Mouse (Mus musculus): ENCODE measurements around the gene Dnmbp. TPM values are rescaled to one million over a fixed set of nuclear protein-coding genes. Genes with fewer than 3 reads are reported as not detected.
A peak's percentile ranks its signal among the peaks of the same experiment; 100 is the strongest.
"Not testable (repeated sequence)": the region's sequence is repeated elsewhere in the genome, so short reads cannot be mapped to it uniquely, and the experiment has no call there.

Gene Dnmbp
- 10 to 100 TPM; 10.8 to 13.3 (median 11.7) TPM for total RNA-seq (2022)

DNA sequence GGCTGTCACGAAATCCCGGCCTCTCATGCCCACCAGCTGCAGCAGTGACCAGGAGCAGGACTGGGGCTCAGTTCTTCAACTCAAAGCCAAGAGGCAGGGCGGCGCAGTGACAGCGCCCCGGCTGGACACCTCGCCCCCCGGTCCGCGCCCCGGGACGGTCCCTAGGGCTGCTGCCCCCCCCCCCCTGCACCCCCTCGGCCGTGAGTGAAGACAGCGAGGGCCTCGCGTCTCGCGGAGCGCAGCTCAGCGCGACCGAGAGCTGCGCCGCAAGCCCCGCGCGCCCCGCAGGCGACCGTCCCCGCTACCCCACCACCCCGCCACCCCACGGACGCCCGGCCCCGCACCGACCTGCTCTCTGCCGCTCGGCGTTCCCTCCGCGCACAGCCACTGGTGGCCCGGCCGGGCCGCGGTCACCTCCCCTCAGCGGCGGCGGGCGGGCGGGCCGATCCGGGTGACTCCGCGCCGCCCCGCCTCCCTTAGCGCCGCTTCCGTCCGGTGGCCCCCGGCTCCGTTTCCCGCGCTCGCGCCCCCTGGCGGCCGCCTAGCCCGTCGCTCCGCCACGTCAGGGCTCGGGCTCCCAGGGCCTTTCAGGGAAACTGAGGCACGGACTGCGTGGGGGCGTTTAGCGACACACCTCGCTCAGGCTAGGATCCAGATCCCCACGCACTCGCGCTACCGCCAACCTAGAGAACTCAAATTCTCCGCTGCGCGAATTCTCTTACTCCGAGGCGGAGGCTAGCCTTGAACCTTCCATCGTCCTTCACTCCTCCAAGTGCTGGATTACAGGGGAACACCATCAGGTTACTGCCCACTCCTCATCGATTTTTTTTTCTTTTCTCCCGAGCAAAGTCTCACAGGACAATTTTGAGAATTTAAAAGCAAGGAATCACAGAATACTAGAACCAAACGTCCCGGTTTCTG lies at the start of gene Dnmbp:
Gene Dnmbp, minus strand, starts transcription at position 423 of the 921 bp plus-strand sequence.
- peak; percentile 25 to 64 for DNase-seq (ENCODE audit: low spot score in 2 of 2)

DNA sequence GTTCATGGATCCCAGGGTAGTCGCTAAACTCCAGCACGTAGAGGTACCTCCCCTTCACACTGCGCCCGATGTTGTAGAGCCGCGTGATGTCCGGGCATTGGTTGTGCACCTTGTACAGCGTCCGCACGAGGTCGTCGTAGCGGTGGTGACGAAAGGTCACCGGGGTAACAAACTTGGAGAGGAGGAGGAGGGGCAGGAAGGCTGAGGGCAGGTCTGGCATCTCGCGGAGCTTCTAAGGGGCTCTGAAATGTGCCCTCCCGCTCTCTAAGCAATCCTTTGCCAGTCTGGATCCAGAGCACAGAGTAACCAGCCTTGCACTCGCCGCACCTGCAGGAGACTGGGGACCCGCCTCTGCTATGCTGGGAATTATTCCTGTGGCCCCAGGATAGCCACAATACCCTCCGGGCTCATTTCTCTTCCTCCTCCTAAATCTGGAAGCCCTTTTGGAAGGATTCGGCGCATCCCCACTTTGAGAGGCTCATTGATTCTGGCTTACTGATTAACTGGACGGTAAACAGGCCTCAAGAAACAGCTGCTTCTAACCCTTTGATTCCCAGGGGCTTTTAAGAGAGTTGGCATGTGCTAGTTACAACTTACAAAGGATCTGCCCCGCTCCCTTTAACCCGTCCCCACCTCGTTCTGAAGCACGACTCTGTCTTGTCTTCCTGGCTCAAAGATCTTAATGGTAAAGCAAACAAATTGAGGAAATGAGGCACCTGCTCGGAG lies 46.2 kb upstream of the Dnmbp start, which contains the start of gene Cpn1:
Gene Cpn1, minus strand, starts transcription at position 488 of the 726 bp plus-strand sequence.
- no peak for DNase-seq (ENCODE audit: low spot score in 2 of 2)

DNA sequence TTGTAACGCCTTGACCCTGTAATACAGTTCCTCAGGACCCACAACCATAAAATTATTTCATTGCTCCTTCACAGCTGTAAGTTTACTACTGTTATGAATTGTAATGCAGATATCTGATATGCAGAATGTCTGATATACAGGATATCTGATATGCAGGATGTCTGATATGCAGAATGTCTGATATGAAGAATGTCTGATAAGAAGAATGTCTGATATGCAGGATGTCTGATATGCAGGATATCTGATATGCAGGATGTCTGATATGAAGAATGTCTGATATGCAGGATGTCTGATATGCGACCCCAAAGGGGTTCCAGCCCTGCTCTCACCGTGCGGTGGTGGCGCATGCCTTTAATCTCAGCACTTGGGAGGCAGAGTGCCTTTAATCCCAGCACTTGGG lies 42.0 kb upstream of the Dnmbp start:
- no peak for DNase-seq (ENCODE audit: low spot score in 2 of 2)

DNA sequence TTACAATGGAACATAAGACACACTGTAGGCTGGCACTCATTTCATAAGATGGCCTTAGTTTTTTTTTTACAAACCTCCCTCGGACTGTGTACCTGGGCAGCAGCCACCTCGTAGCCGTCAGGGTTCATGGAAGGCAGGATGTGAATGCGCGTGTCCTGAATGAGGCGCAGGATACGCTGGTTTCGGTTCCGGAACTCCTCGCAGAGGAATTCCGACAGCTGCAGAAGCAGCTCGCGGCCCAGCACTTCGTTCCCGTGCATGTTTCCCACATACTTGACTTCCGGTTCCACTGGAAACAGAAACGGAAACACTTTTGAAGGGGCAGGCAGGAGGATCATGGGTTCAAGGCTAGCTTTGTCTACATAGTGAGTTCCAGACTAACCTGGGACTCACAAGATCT lies 40.7 kb upstream of the Dnmbp start:
- DNase-seq (ENCODE audit: low spot score in 2 of 2) = no peak

DNA sequence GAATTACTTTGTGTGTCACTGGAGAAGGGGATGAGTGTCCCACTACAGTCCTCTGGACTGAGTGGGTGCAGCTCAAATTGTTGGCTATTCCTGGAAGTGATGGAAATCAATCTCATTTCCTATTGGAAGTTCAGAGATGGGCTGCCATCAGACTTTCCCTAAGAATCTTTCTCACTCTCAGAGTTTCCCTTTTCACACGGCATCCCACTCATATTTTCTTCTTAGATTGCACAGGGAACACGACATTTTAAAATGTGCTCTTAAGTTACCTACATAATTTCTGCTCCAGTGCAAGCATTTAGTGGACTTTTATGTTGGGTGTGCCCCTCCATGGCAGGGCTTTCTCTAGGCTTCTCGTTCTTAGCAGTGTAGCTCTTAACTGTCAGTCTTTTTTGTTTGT lies 37.8 kb upstream of the Dnmbp start:
- no peak for DNase-seq (ENCODE audit: low spot score in 2 of 2)

DNA sequence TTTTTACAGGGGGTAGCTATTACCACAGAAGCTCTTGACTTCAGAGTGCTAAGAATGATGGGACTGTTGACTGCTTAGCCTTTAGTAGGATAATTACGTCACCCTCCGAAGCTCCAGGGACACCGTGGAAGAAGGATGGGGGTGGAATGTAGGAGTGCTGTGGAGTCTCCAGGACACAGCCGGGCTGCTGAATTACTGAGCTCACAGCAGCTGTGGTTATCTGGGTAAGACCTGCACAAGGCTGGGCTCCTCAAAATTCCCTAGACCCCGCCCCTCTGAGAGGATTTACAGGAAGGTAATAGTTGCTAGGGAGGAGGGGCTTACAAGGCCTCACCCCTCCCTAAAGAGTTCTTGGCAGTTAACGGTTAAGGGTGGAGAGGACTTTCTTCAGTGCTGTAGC lies 36.7 kb upstream of the Dnmbp start:
- no peak for DNase-seq (ENCODE audit: low spot score in 2 of 2)

DNA sequence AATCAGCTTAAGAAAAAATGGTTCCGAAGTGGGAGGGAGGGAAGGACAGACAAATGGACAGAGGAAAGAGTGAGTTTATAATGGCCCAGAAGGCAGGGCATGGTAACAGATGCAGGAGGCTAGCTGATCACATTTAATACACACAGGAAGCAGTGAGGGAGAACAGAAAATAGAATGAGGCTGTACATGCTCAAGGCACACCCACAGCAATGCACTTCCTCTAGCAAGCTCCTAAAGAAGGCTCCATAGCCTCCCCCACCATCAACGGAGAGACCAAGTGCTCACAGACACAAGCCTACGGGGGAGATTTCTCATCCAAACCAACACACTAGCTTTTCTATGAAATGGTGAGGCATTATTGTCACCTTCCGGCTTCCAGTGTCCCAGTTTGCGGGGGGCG lies 34.2 kb upstream of the Dnmbp start:
- no peak for DNase-seq (ENCODE audit: low spot score in 2 of 2)

DNA sequence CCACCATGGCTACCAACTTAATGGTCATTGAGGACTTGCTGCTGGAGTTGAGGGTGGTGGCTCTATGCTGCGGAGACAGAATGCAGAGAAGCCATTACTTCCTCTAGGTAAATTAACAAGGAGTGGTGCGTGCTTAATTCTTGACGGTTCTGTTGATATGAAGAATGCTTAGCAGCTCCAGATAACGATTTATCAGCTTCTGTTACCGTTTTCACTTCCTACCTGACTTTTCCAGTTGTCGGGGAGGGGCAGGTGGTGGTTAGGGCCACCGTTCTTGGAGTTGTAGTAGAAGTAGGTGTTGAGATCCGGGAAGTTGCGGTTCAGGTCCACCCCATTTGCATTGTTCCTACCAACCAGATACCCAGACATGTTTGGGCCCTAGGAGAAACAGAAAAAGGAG lies 33.7 kb upstream of the Dnmbp start:
- DNase-seq (ENCODE audit: low spot score in 2 of 2) = no peak

DNA sequence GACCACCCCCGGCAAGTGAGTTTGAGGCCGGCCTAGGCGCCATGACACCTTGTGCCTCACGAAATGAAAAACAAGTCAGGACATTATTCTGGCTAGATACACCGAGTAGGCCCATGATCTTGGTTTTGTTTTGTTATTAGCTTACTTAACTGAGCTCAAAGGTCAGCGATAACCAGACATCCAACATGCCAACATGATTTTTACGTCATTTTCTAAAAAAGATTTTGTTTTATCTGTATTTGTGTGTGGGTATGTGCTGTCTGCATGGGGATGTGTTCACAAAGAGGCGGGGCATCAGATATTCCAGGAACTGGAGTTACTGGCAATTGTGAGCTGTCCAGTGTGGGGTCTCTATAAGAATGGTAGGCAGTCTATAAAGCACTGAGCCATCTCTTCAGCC lies 32.1 kb upstream of the Dnmbp start:
- DNase-seq (ENCODE audit: low spot score in 2 of 2) = no peak

DNA sequence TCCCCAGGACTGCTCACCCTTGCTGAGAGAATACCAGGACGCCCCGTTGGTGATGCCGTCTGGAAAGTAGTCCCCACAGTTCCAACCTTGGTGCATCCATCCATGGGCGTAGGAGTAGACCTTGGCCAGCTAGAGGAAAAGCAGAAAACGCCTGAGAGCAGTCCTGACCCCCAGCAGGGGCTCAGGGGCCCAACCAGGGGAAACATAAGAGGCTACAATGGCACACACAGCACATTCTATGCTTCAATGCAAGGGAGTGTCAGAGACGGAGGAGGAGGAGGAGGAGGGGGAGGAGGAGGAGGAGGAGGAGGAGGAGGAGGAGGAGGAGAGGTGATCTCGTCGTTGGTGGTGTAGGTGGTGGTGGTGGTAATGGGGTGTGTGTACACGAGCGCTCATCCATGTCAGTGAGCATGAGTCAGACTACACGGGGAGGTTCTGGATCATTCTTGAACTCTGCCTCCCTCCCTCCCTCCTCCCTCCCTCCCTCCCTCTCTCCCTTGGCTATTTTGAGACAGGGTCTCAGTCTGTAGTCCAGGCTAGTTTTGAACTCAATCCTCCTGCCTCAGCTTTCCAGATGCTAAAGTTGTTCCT lies 28.5 kb upstream of the Dnmbp start:
- DNase-seq (ENCODE audit: low spot score in 2 of 2) = no peak

DNA sequence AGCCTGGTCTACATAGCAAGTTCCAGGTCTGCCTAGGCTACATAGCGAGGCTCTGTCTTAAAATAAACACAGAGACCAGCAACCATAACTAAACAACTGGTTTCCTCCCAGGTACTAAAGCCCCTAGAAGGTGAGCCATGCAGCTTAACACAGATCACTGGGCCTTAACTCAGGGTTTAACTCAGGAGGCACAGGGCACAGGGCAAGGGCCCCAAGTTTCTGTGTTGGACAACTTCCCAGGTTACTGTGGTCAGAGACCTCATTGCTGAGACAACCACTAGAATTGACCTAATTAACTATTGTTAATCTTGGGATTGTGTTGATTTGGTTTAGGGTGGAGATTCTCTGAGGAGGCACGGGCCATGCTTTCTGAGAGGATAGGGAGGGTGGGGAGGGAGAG lies 26.5 kb upstream of the Dnmbp start:
- DNase-seq (ENCODE audit: low spot score in 2 of 2) = no peak

DNA sequence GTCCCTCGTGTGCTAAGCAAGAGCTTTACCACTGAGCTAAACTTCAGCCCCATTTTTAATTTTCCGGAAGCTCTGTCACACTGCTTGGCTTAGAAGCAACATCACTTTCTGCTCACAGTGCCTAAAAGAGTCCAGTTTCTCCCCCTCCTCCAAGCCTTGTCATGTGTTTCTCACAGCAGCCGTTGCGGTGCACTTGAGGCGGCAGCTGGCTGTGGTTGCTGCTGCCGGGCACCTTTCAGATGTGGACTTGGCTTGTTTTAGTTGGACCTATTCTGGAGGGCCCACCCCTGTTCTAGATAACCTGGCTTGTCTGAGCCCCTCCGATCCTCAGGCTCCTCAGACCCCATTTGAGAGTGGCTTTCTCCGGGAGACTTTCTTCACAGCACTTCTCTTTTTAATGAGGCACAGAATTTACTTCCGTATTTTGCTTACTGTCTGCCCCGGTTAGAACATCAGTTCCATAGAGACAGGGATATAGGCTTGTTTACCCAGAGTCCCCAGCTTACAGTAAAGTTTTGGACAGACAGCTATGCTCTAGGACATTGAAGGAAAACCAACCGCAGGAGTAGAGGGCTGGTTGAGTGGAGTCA lies 25.6 kb upstream of the Dnmbp start:
- no peak for DNase-seq (ENCODE audit: low spot score in 2 of 2)

DNA sequence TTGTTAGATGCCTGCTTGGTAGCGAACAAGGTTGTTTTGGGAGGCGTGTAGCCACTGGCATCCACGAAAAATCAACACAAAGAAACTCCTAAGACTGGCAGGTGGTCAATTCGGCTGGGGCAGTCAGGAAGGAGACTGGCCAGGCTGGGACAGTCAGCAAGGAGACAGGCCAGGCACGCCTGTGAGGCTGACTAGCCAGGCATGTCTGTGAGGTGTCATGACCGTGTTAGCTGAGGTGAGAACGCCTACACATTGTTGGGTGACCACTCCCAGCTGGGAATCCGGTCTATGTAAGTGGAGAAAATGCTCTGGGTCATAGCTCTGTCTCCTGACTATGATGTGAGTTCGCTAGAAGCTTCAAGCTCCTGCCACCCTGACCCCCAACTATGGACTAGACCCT lies 22.8 kb upstream of the Dnmbp start:
- DNase-seq (ENCODE audit: low spot score in 2 of 2) = no peak

DNA sequence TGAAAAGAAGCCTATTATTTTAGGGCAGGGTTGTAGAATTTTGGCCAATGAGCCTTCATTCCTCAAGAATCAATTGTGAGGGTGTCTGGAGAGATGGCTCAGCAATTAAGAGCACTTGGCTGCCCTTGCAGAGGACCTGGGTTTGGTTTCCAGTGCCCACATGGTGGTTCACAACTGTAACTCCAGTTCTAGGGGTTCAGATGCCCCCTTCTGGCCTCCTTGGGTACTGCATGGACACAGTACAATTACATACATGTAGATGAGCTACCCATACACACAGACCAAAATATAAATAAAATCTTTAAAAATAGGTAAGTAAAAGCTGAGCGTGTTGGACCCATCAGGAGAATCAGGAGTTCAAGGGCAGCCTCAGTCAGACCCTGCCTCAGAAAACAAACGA lies 21.2 kb upstream of the Dnmbp start:
- no peak for DNase-seq (ENCODE audit: low spot score in 2 of 2)

DNA sequence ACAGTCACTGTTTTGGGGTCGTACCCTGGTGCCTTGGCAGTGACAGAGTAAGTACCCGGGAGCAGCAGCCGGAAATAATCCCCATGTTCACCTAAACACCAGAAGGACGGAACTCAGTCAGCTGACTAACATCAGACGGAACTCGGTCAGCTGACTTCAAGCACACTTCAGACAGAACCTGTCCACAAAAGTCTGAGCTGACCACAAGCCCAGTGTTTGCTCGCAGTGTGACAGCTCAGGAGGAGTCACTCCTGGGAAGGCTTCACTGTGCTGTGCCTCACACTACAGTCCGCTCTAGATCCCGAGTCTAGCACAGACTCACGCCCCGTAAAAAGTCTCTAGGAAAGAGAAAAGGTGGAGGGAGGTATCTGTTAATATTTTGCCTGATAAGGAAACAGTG lies 20.0 kb upstream of the Dnmbp start:
- no peak for DNase-seq (ENCODE audit: low spot score in 2 of 2)

DNA sequence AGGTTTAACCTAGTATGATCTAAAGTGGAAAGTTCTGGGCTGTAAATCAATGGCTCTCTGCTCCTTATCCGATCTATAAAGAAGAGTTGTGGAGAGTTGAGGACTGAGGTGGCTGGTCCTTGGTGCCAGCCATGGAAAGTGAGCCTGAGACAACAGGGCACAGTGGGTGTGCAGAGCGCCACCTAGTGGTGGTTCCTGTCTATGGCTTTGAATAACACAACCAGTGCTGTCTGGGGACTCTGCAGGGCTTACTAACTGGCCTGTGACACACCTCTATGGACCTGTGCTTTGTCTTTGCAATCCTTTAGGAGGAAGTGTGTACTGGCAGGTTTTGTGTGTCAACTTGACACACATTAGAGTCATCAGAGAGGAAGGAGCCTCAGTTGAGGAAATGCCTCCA lies 19.2 kb upstream of the Dnmbp start:
- peak; percentile 53 to 74 for DNase-seq (ENCODE audit: low spot score in 2 of 2)

DNA sequence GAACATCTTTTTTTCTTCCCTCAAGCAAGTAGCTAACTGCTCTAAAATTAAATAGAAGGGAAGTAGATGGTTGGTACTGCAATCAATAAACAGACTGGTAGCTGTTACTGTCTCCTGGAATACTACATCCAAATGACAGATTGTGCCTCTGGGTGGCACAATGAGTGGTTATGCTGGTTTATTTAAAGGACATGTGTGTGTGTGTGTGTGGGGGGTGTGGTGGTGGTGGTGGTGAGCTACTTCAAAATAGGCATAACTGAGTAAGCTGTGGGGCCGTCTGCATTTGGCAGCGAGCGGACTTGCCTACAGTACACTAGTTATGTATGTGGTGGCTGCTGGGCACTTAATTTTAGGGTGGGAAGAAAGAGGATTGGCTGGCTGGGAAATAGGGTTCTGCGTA lies 17.9 kb upstream of the Dnmbp start:
- DNase-seq (ENCODE audit: low spot score in 2 of 2) = peak; percentile 68 to 73

DNA sequence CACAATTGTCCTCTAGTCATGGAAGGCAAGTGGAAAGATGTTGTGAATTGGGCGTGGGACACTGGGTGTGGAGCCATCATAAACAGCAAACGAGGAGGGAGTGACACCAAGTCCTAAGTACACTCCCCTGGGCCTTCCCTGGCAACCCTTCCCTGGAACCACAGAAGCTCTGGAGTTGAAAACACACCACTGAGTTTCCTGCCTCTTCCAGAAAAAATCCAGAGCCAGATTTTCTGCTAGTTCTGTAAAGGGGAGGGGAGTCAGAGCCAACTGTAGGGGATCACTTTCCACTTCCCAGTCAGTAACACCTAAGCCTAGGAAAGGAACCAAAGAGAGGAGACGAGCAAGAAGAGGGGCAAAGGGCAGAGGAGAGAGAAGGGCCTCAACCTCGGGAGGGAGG lies 17.4 kb upstream of the Dnmbp start:
- no peak for DNase-seq (ENCODE audit: low spot score in 2 of 2)

DNA sequence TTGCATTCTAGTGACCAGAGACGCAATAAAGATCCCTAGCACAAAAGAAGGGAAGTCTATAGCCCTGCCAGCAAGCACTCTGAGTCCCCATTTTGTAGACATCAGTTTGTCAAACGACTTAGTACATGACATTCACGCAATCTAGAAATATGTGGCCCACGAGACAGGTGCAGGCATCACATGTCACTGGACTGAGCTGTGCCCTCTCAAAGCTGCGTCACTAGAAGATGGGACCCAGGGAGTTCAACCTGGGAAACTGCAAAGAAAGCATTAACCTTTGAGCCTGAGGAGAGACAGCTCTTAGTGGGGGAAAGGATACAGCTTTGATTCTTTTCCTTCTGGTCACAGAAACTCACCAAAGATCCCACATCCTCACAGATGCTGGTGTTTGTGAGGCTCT lies 15.3 kb upstream of the Dnmbp start:
- no peak for DNase-seq (ENCODE audit: low spot score in 2 of 2)

DNA sequence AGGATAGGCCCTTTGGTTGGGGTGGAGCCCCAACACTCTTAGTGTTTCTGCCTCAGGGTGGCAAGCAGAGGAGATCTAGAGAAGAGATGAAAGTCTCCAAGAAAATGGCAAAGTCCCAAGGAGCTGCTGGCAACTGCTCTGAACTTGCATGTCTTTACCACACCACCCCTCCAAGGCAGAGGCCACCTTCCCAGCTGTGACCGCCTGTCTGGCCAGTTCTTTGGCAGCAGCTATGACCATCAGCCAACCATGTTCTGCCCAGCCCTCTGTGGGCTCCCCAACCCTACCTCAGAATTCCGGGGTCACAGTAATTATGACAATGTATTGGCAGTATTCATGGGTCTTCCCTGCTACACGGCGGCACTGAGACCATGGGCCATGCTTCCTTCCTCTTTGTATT lies 14.9 kb upstream of the Dnmbp start:
- DNase-seq (ENCODE audit: low spot score in 2 of 2) = no peak

DNA sequence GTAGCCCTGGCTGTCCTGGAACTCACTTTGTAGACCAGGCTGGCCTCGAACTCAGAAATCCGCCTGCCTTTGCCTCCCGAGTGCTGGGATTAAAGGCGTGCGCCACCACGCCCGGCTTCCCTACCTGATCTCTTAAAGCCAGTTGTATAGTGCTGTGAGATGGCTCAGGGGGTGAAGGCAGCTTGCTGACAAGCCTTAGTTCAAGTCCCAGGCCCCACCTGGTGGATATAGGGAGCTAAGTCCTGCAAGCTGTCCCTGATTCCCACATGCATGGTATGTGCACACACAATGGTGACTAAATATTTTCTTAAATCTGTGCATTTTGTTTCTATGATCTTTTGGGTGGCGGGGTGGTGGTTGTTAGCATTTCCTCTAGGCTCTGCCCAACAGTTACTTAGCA lies 12.9 kb upstream of the Dnmbp start:
- not testable (repeated sequence) for DNase-seq (ENCODE audit: low spot score in 2 of 2)

Measured in layer of hippocampus, adult 8-10 months (tissue).